Mouse (Mus musculus): ENCODE measurements around the gene Itk.

DNA sequence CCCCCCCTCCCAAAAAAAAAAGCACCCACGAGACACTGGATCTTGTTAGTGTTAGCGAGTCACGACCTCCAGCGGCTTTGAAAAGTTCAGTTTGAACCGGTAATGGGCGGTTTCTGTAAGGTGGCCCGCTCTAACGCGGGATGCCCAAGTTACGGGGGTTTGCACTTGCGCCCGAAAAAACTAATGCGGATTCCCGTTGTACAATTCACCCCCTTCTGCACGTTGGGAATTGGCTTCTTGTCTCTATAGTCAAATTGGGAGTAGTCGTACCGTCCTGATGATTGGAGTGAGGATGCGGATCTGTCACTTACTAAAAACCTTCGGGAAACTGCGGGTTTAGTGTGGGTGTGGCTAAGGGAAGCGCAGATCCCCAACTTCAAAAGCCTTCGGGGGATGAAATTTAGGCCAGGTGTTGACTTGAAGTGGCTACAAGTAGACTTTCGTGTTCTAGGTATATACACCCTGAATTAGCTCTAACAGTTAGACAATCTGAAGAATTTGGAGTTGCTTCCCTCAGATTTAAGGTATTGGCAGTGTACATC, 48.2 kb upstream of the Itk start:
- no peak for TF ChIP-seq POLR2A (IDR thresholded peaks at IDR 0.05; ENCODE audit: low read depth, low read length)
- no peak for TF ChIP-seq CTCF (conservative IDR thresholded peaks at IDR 0.05; ENCODE audit: insufficient read depth, insufficient read length, low read depth, low read length)
